Comparison of ENCODE assay signal across 10 mouse cellular contexts in the genomic region with DNA sequence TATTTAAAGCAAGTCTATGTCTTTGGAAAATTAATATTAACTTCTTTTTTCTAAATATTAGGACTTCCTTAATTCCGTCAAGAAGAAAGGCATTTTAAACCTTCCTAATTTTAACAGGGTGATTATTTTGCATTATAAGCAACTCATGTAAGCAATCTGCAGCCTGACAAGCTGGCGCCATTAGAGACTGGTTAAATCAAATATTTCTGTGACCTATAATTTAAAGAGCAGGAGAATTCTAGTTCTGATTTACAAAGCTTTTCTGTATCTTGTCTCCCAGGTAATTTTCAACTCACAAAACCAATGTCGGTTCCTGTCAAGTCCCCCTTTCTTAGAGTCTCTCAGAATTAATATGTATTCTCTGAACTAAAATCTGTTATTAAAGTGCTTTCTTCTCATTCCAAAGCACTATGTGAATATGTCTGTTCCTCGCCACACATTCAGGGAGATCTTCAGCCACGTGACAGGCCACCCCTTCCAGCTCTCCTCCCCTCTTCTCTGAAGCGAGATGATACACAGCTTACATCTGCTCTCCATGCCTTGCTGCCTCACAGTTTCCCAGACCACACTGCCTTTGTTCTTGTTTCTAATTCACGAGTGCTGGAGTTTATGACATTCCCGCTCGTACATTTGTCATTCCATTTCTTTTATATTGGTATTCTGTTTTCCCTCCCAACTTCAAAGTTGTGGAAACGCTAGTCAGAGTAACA.
DNase-seq lines count a peak whose midpoint lies in the region; ATAC-seq and TF ChIP-seq lines count a peak whose summit lies in the region.
"Had no signal": no experiment of that assay in that cellular context is flagged by ENCODE, and none has a peak within 500 bp of the region (broad histone marks: within the 10 kb centered on the region; RNA-seq: fewer than 3 reads in every experiment).

No protein-coding gene starts in this region.

- H3K36me3 ChIP-seq in hindbrain, embryonic 13.5 days = no peaks in the 10 kb centered on the region
- no peaks in the 10 kb centered on the region for H3K36me3 ChIP-seq in midbrain, embryonic 16.5 days (ENCODE audit: control insufficient read depth, insufficient read depth, low read length)
- no peaks in the 10 kb centered on the region for H3K36me3 ChIP-seq in kidney, adult 2 months (ENCODE audit: control insufficient read depth, insufficient read depth, low read length)

- H3K4me1 ChIP-seq in hindbrain, embryonic 13.5 days (replicated peaks) = no peaks in the 10 kb centered on the region
- 0 out of 2 replicates have a peak, but pooled peaks cover 5% of the 10 kb centered on the region for H3K4me1 ChIP-seq in midbrain, embryonic 16.5 days (ENCODE audit: control insufficient read depth, insufficient read depth, low read length)
- H3K4me1 ChIP-seq in kidney, adult 2 months (ENCODE audit: control insufficient read depth, insufficient read depth, low read length) = no peaks in the 10 kb centered on the region

- no peak overlapping the region for H3K27ac ChIP-seq in hindbrain, embryonic 13.5 days
- no peak overlapping the region; the same call in 1 of the 2 replicates for H3K27ac ChIP-seq in midbrain, embryonic 16.5 days (ENCODE audit: low read length)
- H3K27ac ChIP-seq in kidney, adult 2 months (ENCODE audit: insufficient read depth, low read depth, low read length) = no peak overlapping the region

- TF ChIP-seq POLR2A in kidney, adult 2 months (IDR thresholded peaks at IDR 0.05; ENCODE audit: low read depth, low read length) = no peak

- H3K9ac ChIP-seq in hindbrain, embryonic 13.5 days = no peak overlapping the region
- no peak overlapping the region for H3K9ac ChIP-seq in midbrain, embryonic 16.5 days (ENCODE audit: low read depth, low read length)

- 53% methylated on average over 10 of the region's 10 CpGs for WGBS in hindbrain, embryonic 13.5 days
- 33% methylated on average over 10 of the region's 10 CpGs for WGBS in midbrain, embryonic 16.5 days
- 41% methylated on average over 10 of the region's 10 CpGs for whole genome bisulfite sequencing in kidney, adult 2 months

- no peaks in the 10 kb centered on the region for H3K9me3 ChIP-seq in hindbrain, embryonic 13.5 days
- H3K9me3 ChIP-seq in midbrain, embryonic 16.5 days (replicated peaks; ENCODE audit: control insufficient read depth, low read length, poor library complexity, severe bottlenecking) = no peaks in the 10 kb centered on the region

- H3K4me3 ChIP-seq in hindbrain, embryonic 13.5 days = no peak overlapping the region
- peak overlapping the region; percentile 7; the same call in 1 of the 2 replicates for H3K4me3 ChIP-seq in midbrain, embryonic 16.5 days (ENCODE audit: low read depth, low read length)
- H3K4me3 ChIP-seq in kidney, adult 2 months (ENCODE audit: insufficient read depth, low read depth, low read length) = no peak overlapping the region

- H3K27me3 ChIP-seq in hindbrain, embryonic 13.5 days = no peaks in the 10 kb centered on the region
- H3K27me3 ChIP-seq in midbrain, embryonic 16.5 days (ENCODE audit: control insufficient read depth, insufficient read depth, low read depth, low read length) = no peaks in the 10 kb centered on the region
- no peaks in the 10 kb centered on the region for H3K27me3 ChIP-seq in kidney, adult 2 months (replicated peaks; ENCODE audit: control insufficient read depth, insufficient read depth, low read length)

- H3K4me2 ChIP-seq in hindbrain, embryonic 13.5 days = no peak overlapping the region
- H3K4me2 ChIP-seq in midbrain, embryonic 16.5 days (ENCODE audit: low read length) = peak overlapping the region; percentile 23

- 0 out of 2 replicates have a peak, but pooled peaks have one; percentile 77 for ATAC-seq in hindbrain, embryonic 13.5 days (ENCODE audit: low FRiP score)
- ATAC-seq in midbrain, embryonic 16.5 days = peak; percentile 91
- no peak for ATAC-seq in granulocyte monocyte progenitor cell, adult 5-6 weeks (replicated peaks; ENCODE audit: poor library complexity, severe bottlenecking)

- peak; percentile 23 for DNase-seq in cerebellum, adult 9-11 months
- DNase-seq in embryo, embryonic 10.5 days (ENCODE audit: low spot score) = peak; percentile 52
- DNase-seq in adrenal gland, postnatal 4 days (ENCODE audit: low spot score in 2 of 2) = no peak
- DNase-seq in kidney, adult 2 months = no peak
- DNase-seq: gastrocnemius, postnatal 25 days; heart, postnatal 14 days; lung, postnatal 14 days had no signal

- no peak for TF ChIP-seq CTCF in kidney, adult 2 months (conservative IDR thresholded peaks at IDR 0.05; ENCODE audit: insufficient read depth, insufficient read length, low read depth, low read length)

Comparison
In these comparisons a context has a peak if more than half of its experiments do, and no peak if none do; other contexts are left out.
1. DNase-seq: peak in cerebellum, adult 9-11 months (single experiment) and embryo, embryonic 10.5 days (single experiment); none in adrenal gland, postnatal 4 days (0 of 2) and kidney, adult 2 months (single experiment).